ENCODE assay signal across 8 mouse cellular contexts in genomic region chr2:165858453-165859384, GRCm38 (mm10). TPM values are rescaled to one million over a fixed set of nuclear protein-coding genes. Genes with fewer than 3 reads are reported as not detected.
A peak's percentile ranks its signal among the peaks of the same experiment; 100 is the strongest.
DNase-seq lines count a peak whose midpoint lies in the region; ATAC-seq and TF ChIP-seq lines count a peak whose summit lies in the region.

No protein-coding gene starts in this region.

- TF ChIP-seq POLR2A in bone marrow macrophage, adult 2 months (IDR thresholded peaks at IDR 0.05; ENCODE audit: borderline replicate concordance, low read depth, low read length), result no peak

- peak overlapping the region; percentile 97 for H3K27ac ChIP-seq in bone marrow macrophage, adult 2 months (ENCODE audit: insufficient read depth, low read depth, low read length)
- H3K27ac ChIP-seq in gastrocnemius, adult 2 months, result peak overlapping the region; percentile 93
- H3K27ac ChIP-seq in hindbrain, postnatal 0 days, result peak overlapping the region; percentile 89
- H3K27ac ChIP-seq in midbrain, embryonic 10.5 days (replicated peaks), result peak overlapping the region; percentile 89

- H3K36me3 ChIP-seq in hindbrain, postnatal 0 days (ENCODE audit: insufficient read depth, low read length), result no peaks in the 10 kb centered on the region
- H3K36me3 ChIP-seq in midbrain, embryonic 10.5 days, result peaks cover 43% of the 10 kb centered on the region

- no peak for ATAC-seq in hindbrain, postnatal 0 days
- no peak for ATAC-seq in inflammation-experienced regulatory T-cells, adult 6 months

- peaks cover 84% of the 10 kb centered on the region for H3K4me1 ChIP-seq in bone marrow macrophage, adult 2 months (ENCODE audit: control insufficient read depth, insufficient read depth, low read length)
- peaks cover 51% of the 10 kb centered on the region for H3K4me1 ChIP-seq in hindbrain, postnatal 0 days (ENCODE audit: insufficient read depth, low read length)
- H3K4me1 ChIP-seq in midbrain, embryonic 10.5 days, result peaks cover 91% of the 10 kb centered on the region

- intact Hi-C loops in gastrocnemius, adult 2 months (cut with DNase I), result loop anchor here (2.0 to 5.0 kb wide), 2 partner anchors 16 to 384 kb away; no protein-coding TSS in a partner anchor

- no peaks in the 10 kb centered on the region for H3K27me3 ChIP-seq in hindbrain, postnatal 0 days (ENCODE audit: insufficient read depth, low read length)
- H3K27me3 ChIP-seq in midbrain, embryonic 10.5 days (ENCODE audit: low read depth, poor library complexity, severe bottlenecking), result no peaks in the 10 kb centered on the region

- peak overlapping the region; percentile 16; the same call in 1 of the 2 replicates for H3K4me2 ChIP-seq in hindbrain, postnatal 0 days (ENCODE audit: low read depth, low read length)

- H3K9me3 ChIP-seq in hindbrain, postnatal 0 days (ENCODE audit: low read length), result no peaks in the 10 kb centered on the region
- no peaks in the 10 kb centered on the region for H3K9me3 ChIP-seq in midbrain, embryonic 10.5 days (replicated peaks)

- WGBS in hindbrain, postnatal 0 days, result 5% methylated on average over 12 of the region's 12 CpGs
- 17% methylated on average over 12 of the region's 12 CpGs for WGBS in midbrain, embryonic 10.5 days

- peak; percentile 73 for DNase-seq in gastrocnemius, adult 18-20 months (ENCODE audit: low spot score)
- no peak for DNase-seq in gastrocnemius, postnatal 10 days
- peak; percentile 73 for DNase-seq in gastrocnemius, adult 2 months
- DNase-seq in hindbrain, postnatal 0 days (ENCODE audit: low spot score), result peak; percentile 67
- DNase-seq in midbrain, embryonic 10.5 days (ENCODE audit: low spot score), result peak; percentile 50
- DNase-seq in urinary bladder, postnatal 10 days (ENCODE audit: low spot score), result no peak

- no peak for TF ChIP-seq CTCF in bone marrow macrophage, adult 2 months (IDR thresholded peaks at IDR 0.05; ENCODE audit: low read depth, low read length)
- TF ChIP-seq CTCF in gastrocnemius, adult 2 months (IDR thresholded peaks at IDR 0.05), result no peak
- TF ChIP-seq CTCF in hindbrain, postnatal 0 days (IDR thresholded peaks at IDR 0.05; ENCODE audit: low read depth), result no peak

- H3K9ac ChIP-seq in hindbrain, postnatal 0 days (replicated peaks; ENCODE audit: low read length), result peak overlapping the region; percentile 31

- peak overlapping the region; percentile 75 for H3K4me3 ChIP-seq in bone marrow macrophage, adult 2 months (ENCODE audit: insufficient read depth, low read length)
- H3K4me3 ChIP-seq in gastrocnemius, adult 2 months, result peak overlapping the region; percentile 68
- H3K4me3 ChIP-seq in hindbrain, postnatal 0 days (ENCODE audit: low read length), result no peak overlapping the region
- H3K4me3 ChIP-seq in midbrain, embryonic 10.5 days, result peak overlapping the region; percentile 39; the same call in 1 of the 2 replicates

RNA-seq across cellular contexts. Expression of gene Zmynd8, which starts 40.1 kb away (rescaled TPM):
- total RNA-seq in gastrocnemius, adult 18-20 months (2021), result 10 to 100 TPM; 16.4 to 17.2 TPM
- total RNA-seq in gastrocnemius, postnatal 10 days (2021), result 10 to 100 TPM; 29.6 to 30.4 TPM
- polyA plus RNA-seq in bone marrow macrophage, adult 2 months (2012; ENCODE audit: insufficient read depth, insufficient read length, missing spikeins), result 97.8 and 99.5 TPM in 2 replicates
- total RNA-seq in gastrocnemius, adult 2 months (2021), result 10 to 100 TPM; 13.1 to 23.3 TPM
- 46.6 and 46.8 TPM in 2 replicates for total RNA-seq in hindbrain, postnatal 0 days (2014; rRNA removed)
- polyA plus RNA-seq in hindbrain, postnatal 0 days (2015; fragmentation: Nextera tagmentation; extraction: Ambion mirVana), result 53.0 and 56.9 TPM in 2 replicates
- polyA plus RNA-seq in midbrain, embryonic 10.5 days (2016; fragmentation: Nextera tagmentation; extraction: Ambion mirVana), result 61.4 and 63.3 TPM in 2 replicates
- 10 to 100 TPM; 43.3 to 65.6 (median 61.9) TPM for polyA plus RNA-seq in inflammation-experienced regulatory T-cells, adult 6 months (2017; shearing (Covaris generic))

Comparison
In these comparisons a context has a peak if more than half of its experiments do, and no peak if none do; other contexts are left out.
1. DNase-seq: peak in gastrocnemius, adult 18-20 months (single experiment), gastrocnemius, adult 2 months (single experiment), hindbrain, postnatal 0 days (single experiment) and midbrain, embryonic 10.5 days (single experiment); none in gastrocnemius, postnatal 10 days (single experiment) and urinary bladder, postnatal 10 days (single experiment).
2. Peak in every context shown above with its lines, with median percentiles within 50 percentile points of each other: H3K27ac ChIP-seq.